Mouse (Mus musculus): Measurements from ENCODE around the gene Slc22a19.
"Not testable (repeated sequence)": the region's sequence is repeated elsewhere in the genome, so short reads cannot be mapped to it uniquely, and the experiment has no call there.

The Slc22a19 gene

GRCm38 (mm10) chr19:7711148-7711547 is at the start of gene Slc22a19:
TSS of gene Slc22a19 (minus strand) at chr19:7711310.
- no peak for DNase-seq (ENCODE audit: low spot score in 2 of 2)

- not testable (repeated sequence) for DNase-seq (ENCODE audit: low spot score in 2 of 2)
These were observed 42.3 kb upstream of the Slc22a19 start for GRCm38 (mm10) chr19:7753371-7753770.

DNA sequence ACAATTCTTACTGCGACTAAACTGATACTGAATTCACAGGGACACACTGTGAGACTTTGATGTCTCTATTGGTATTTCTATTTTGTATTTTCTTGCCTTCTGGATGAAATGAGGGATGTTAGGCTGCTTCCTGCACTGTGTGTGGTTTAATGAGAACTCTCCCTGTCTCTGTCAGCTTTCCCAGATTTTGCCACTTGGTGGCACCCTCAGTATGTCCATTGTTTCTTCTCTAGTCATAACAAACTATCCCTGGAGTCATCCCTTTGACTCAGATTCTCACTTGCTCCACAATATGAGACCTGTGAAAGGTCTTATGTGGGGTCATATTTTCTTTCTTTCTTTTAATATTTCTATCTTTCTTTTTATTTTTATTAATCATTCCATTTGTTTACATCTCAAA is 18.4 kb upstream of the Slc22a19 start:
- no peak for DNase-seq (ENCODE audit: low spot score in 2 of 2)

DNA sequence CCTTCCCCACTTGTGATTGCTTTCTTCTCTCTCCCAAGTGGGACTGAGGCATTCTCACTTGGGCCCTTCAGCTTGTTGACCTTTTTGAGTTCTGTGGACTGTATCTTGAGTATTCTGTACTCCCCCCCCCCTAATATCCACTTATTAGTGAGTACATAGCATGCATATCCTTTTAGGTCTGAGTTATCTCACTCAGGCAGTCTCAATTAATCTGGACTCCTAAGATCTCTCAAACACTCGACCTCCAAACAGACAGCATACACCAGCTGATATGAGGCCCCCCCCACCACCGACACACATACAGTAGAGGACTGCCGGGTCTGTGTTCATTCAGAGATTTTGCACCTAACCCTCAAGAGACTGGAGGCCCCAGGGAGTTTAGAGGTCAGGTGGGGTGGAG is 18.0 kb downstream of the Slc22a19 start:
- DNase-seq (ENCODE audit: low spot score in 2 of 2) = not testable (repeated sequence)

DNA sequence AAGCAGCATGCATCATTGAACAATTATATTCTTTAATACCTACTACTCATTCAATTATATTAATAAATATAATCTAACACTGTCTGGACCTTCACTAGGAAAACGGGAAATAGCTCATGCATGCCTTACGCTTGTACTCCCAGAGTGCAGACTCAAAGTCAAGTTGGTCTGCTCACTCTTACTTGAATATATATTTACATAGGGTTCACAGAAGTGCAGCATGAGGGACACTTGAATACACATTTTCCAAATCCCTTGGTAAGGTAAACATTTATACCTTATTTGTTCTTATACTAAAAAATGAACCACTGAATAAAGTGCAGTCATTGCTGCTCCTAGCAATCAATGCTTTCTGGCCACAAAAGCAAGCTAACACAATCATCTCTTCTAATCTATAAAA is 19.9 kb downstream of the Slc22a19 start:
- DNase-seq (ENCODE audit: low spot score in 2 of 2) = no peak

DNA sequence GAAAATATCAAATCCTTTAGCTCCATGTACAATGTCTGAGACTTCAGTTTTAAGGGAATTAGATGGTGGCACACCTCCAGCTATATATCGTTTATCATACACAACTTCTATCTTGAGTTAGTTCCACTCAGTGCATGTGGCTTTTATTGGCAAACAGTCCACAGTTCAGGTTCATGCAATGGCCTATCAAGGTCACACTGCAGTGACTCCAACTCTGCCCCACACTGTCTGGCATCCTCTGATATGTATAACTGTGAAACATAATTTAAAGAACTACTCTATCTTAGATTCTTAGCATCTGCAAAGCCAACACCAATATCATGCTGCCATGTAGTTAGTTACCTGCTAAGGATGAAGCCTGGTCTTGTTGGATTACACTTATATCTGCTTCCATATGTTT is 23.1 kb downstream of the Slc22a19 start:
- no peak for DNase-seq (ENCODE audit: low spot score in 2 of 2)

GRCm38 (mm10) chr19:7672033-7672432 is 39.1 kb downstream of the Slc22a19 start:
- DNase-seq (ENCODE audit: low spot score in 2 of 2) = no peak

GRCm38 (mm10) chr19:7648913-7649666 is 62.0 kb downstream of the Slc22a19 start:
- DNase-seq (ENCODE audit: low spot score in 2 of 2) = no peak

DNA sequence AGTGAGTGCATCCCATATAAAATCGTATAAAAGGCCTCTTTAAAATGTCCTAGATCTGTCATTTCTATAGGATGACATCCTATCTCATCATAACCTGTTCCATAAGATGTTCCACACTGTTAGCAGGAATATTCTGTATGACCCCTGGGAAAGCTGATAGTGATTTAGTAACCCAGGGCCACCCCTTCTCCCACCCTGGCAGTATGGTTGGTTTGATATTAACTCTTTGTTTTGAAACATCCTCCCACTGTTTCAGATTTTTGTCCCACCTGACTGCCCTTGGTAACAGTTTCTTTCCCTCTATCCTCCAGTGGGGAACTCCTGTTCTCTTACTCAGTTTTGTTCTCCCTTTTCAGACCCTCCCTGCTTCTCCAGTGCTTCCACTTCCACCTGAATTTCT is 77.3 kb downstream of the Slc22a19 start:
- DNase-seq (ENCODE audit: low spot score in 2 of 2) = no peak

DNA sequence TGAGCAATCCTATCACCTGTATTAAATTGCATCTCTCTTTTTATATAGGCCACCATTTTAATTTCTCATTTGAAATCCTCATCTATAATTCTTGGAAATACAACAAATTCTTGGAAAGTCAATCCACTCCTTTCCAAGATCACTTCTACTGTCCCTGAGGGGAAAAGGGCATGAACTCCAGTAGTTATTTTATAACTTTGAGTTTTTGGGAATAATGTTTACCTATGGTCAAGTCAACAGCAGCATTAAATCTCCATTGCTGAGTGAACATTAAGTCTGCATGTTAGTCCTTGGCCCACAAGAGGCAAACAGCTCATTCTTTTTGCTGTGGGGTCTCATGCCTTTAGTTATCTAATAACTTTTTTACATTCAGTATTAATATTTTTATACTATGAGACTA is 78.1 kb downstream of the Slc22a19 start:
- no peak for DNase-seq (ENCODE audit: low spot score in 2 of 2)

All from right cerebral cortex, postnatal 10 days (tissue).